Mouse (Mus musculus) small intestine, adult 10 weeks (tissue): ENCODE results near the gene Sprr3. TPM values are rescaled to one million over a fixed set of nuclear protein-coding genes. Genes with fewer than 3 reads are reported as not detected.

Source experiments
- polyA plus RNA-seq: library from polyadenylated mRNA; stranded (reverse); fragments of 350-450 nt; fragmentation: Illumina TruSeq; extraction: RNeasy Lipid Tissue Mini Kit (QIAGEN cat#74804); gene quantifications from one replicate; pipeline ENCODE4 v1.2.3, GENCODE M21; 2014; ENCODE audit warnings: low replicate concordance

The Sprr3 gene
- not detected for polyA plus RNA-seq

DNA sequence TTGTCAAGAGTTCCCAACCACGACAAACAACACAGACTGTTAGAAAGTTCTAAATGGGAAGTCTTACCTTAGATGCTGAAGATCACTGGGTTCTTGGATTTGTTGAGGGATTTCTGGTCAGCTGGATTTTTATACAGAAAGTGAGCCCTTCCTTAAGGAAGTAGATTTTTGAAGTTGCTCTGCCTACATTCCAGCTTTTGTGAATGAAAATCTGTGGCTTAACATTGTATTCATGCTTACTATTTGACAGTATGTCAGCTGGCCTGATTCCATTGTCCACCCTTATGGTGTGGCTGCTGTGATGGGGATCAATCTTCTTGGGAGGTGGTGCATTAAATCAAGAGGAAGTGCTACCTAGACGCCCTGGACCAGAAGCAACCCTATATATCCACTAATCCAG is at the start of gene Sprr3:
TSS of gene Sprr3 (minus strand) at position 101 of the 400 bp plus-strand sequence.

DNA sequence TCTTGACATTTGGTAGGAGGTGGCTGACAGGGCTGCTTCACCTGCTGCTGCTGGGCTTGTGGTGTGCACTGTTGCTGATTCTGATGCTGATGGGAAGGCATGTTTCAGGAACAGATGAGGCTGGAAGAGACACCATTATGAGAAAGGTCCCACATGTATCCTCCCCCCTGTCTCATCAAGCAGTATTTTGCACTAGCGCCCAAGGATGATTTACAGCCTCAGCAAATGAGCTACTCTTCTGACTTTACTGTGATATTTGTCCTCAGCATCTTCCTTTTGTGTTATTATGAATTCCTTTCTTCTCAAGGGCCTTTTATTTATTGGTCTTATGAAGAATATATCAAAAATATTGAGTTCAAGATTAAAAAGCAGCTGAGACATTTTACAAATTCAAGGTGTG is 41.9 kb upstream of the Sprr3 start, which contains the start of gene Sprr4:
TSS of gene Sprr4 (minus strand) at position 101 of the 400 bp plus-strand sequence.

DNA sequence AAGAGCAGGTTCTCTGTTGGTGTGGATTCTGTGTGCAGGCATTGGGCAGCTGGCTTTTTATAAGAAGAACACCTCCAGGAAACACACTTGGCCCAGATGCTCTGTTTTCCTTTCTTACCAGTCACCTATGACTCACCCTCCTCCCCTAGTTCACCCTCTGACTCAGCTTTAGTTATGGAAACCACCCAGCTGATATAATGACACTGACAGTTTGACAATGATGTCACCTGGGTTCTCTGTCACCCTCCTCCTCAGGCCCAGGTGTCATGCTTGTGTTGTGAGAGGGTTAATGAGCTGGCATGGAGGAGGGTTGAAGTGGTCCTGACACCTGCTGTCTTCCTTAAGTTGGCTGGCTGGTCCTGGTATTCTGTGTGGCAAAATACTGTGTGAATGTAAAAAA is 27.3 kb upstream of the Sprr3 start, which contains the start of gene Sprr1a:
TSS of gene Sprr1a (minus strand) at position 33 of the 400 bp plus-strand sequence.

DNA sequence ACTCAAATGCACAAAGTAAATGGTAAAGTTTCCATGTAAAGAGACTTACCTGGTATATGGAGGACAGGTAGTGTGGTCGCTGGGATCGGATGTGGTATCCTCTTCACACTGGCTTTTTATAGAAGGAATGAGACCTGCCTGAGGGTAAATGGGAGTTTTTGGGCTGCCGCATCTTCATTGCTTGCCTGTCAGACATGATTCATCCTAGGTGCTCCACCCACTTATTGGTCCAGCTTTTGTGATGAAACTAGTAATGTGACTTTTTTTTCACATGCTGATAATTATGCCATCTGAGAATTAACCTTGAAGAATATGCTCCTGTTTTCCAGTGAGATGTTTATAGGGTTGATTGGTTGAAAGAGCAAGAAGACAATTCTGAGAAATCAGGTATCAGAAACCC is 19.8 kb downstream of the Sprr3 start, which contains the start of gene Sprr1b:
TSS of gene Sprr1b (minus strand) at position 101 of the 400 bp plus-strand sequence.

DNA sequence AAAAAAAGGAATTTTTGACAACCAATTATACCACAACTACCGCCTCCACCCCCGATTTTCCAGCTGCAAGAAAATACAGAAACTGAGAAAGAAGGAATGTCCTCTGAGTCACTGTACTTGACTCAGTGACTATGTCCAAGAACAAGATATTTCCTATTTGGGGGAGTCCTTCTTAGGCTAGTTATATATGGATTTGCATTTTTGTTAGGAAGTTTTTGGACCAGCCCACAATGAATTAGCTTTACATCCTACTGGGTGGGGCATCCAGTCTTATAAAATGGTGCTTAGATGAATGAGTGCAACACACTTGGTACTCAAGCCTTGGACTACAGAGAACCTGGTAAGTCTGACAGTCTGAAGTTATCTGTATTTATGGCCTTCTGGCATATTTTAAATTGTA is 26.2 kb downstream of the Sprr3 start, which contains the start of gene Sprr2k:
TSS of gene Sprr2k (plus strand) at position 301 of the 400 bp plus-strand sequence.

DNA sequence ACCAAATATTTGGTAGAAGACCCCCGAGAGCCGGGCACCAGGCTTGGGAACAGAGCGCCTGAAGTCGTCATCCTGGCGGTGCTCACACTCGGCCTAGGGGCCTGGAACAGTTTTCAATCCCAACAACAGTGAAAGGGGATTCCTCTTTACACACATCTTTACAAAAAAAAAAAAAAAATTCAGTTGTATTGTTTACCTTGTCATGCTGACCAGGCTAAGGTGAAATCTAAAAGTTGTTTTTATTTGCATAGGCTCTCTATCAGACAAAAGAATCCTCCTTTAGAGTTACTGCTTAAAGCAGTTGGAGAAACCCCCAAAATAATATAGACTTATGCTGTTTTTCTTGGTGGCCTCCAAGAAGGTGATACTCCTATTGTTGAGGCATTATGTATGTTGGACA is 29.2 kb downstream of the Sprr3 start, which contains the start of gene Gm9774:
TSS of gene Gm9774 (minus strand) at position 101 of the 400 bp plus-strand sequence.

DNA sequence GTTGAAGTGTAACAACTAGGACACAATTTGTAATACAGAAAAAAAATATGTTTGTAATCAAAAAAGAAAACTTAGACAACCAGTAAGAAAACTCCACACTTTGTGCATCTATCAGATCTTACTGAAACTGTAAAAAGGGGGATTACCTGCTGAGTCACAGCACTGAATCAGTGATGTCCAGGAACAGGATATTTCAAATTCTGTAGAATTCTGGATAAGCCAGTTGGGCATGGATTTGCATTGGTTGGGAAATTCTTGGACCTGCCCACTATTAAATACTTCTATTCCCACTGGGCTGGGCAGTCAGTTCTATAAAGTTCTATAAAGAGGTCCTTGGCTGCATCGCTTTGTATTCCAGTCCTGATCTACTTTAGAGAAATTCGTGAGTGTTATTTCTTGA is 40.7 kb downstream of the Sprr3 start, which contains the start of gene Sprr2j-ps:
TSS of gene Sprr2j-ps (plus strand) at position 301 of the 400 bp plus-strand sequence.

DNA sequence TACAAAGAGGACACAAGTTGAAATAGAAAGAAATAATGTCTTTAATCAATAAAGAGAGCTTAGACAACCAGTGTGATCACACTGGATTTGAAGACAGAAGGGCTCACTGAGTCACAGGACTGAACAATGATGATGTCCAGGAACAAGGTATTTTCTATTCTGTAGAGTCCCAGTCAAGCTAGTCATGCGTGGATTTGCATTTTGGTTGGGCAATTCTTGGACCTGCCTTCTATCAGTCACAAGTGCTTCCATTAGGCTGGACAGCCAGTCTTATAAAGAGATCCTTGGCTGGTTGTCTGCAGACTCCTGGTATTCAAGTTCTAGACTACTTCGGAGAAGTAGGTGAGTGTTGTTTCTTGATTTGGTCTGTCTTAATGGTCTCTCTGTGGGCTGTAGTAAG is 50.8 kb downstream of the Sprr3 start, which contains the start of gene Sprr2i:
TSS of gene Sprr2i (plus strand) at position 301 of the 400 bp plus-strand sequence.

Other genes with a start within 250 kb of the Sprr3 start
- 193 TPM for gene Sprr2a1, start 242.9 kb downstream of the Sprr3 start, polyA plus RNA-seq
- 459 TPM for gene Sprr2a2, start 242.8 kb downstream of the Sprr3 start, polyA plus RNA-seq
- gene Sprr2a3, start 173.3 kb downstream of the Sprr3 start, polyA plus RNA-seq = 13.9 TPM
- gene Sprr2b, start 142.1 kb downstream of the Sprr3 start, polyA plus RNA-seq = not detected
- gene Sprr2d, start 119.6 kb downstream of the Sprr3 start, polyA plus RNA-seq = not detected
- not detected for gene Sprr2e, start 106.6 kb downstream of the Sprr3 start, polyA plus RNA-seq
- gene Sprr2f, start 93.5 kb downstream of the Sprr3 start, polyA plus RNA-seq = not detected
- gene Sprr2h, start 73.0 kb downstream of the Sprr3 start, polyA plus RNA-seq = not detected
- not detected for gene Sprr2i, start 50.7 kb downstream of the Sprr3 start, polyA plus RNA-seq
- not detected for gene Sprr2j-ps, start 40.6 kb downstream of the Sprr3 start, polyA plus RNA-seq
- 5.0 TPM for gene Gm9774, start 29.3 kb downstream of the Sprr3 start, polyA plus RNA-seq
- not detected for gene Sprr2k, start 26.1 kb downstream of the Sprr3 start, polyA plus RNA-seq
- gene Sprr1b, start 19.9 kb downstream of the Sprr3 start, polyA plus RNA-seq = not detected
- gene Sprr1a, start 27.2 kb upstream of the Sprr3 start, polyA plus RNA-seq = 1.4 TPM
- not detected for gene Sprr4, start 41.8 kb upstream of the Sprr3 start, polyA plus RNA-seq
- not detected for gene 2310046K23Rik, start 75.8 kb upstream of the Sprr3 start, polyA plus RNA-seq
- not detected for gene Ivl, start 115.0 kb upstream of the Sprr3 start, polyA plus RNA-seq
- 0.93 TPM for gene Smcp, start 130.3 kb upstream of the Sprr3 start, polyA plus RNA-seq
- gene 2210017I01Rik, start 148.8 kb upstream of the Sprr3 start, polyA plus RNA-seq = not detected
- not detected for gene Lce6a, start 162.9 kb upstream of the Sprr3 start, polyA plus RNA-seq
- not detected for gene Lce1a1, start 189.6 kb upstream of the Sprr3 start, polyA plus RNA-seq
- not detected for gene Lce1b, start 198.2 kb upstream of the Sprr3 start, polyA plus RNA-seq
- gene Lce1a2, start 211.6 kb upstream of the Sprr3 start, polyA plus RNA-seq = not detected
- gene Lce1c, start 220.5 kb upstream of the Sprr3 start, polyA plus RNA-seq = not detected
- gene Lce1d, start 228.5 kb upstream of the Sprr3 start, polyA plus RNA-seq = not detected